Mouse (Mus musculus): ENCODE data around the gene Lgalsl.

DNA sequence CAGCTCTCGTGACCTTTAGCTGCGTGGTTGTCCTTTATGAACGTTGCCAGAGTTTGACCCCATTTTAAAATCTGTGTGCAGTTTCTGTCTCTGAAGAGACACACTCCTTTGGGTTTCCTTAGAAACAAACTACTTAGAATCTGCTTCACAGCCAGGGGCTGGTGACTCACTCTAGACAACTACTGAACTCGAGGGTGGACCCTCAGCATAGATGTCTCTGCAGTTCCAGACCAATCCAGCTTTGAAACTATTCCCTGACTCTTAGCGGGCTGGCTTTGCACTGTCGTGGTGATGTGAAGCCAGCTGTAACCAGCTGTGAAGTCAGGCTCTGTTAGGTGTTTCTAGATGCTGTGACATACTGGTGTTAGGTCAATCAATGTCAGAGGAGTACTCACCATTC, 33.8 kb upstream of the Lgalsl start:
- TF ChIP-seq POLR2A (IDR thresholded peaks at IDR 0.05; ENCODE audit: insufficient read depth, low read depth, low read length) (no peak), CTCF (IDR thresholded peaks at IDR 0.05) (no peak), EP300 (IDR thresholded peaks at IDR 0.05; ENCODE audit: insufficient read depth, low read depth, low read length) (no peak)
